Mouse (Mus musculus) lung, postnatal 10 days (tissue): ENCODE results near the gene Aktip.

Experiments used
- DNase-seq: peaks from one replicate; pipeline ENCODE4 v3.0.0; 2021

The Aktip gene

DNA sequence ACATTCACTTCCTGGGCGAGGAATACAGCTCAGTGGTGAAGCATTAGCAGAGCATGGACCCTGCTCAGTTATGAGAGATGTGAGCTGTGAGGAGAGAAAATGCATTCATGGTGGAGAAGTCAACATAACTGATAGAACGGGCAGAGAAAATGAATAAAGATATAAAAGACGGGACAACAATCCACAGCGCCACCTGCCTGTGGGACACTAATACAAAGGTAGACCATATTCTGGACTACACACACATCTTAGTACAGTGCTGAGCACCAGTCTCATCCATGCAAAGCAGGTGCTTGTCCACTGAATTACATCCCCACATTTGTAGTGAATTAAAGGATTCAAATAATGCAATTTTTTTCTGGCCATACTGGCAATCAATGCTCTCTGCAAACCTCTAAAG is 82.2 kb downstream of the Aktip start:
- DNase-seq = no peak

DNA sequence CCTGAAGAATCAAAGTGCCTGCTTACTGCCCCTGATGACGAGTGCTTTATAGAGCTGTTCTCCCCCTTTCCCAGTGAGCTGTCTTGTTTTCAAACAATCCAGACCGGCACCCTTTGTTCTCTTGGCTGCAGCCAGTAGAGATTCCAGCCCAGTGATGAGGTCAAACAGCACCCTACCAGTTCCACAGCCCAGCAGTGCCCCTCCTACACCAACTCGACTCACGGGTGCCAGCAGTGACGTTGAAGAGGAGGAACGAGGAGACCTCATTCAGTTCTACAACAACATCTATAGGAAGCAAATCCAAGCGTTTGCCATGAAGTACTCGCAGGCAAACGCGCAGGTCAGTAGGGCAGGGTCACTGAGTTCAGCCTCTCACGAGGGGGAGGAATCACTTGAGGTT is 84.9 kb downstream of the Aktip start:
- no peak for DNase-seq

DNA sequence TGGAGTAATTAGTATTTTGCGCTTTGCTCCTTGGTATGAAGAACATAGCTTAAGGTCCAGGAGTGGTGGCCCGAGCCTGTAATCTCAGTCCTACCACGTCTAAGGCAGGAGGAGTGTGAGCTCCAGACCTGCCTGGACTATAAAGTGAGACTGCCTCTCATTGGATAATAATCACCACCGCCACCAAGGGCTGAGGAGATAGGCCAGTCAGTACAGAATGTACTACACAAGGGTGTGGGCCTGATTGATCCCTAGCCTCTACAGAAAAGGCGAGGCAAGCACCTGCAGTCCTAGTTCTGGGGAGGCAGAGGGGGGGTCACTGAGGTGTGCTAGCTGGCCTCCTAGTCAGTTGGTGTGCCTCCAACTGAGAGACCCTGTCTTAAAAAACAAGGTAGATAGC is 85.3 kb downstream of the Aktip start:
- DNase-seq = no peak

DNA sequence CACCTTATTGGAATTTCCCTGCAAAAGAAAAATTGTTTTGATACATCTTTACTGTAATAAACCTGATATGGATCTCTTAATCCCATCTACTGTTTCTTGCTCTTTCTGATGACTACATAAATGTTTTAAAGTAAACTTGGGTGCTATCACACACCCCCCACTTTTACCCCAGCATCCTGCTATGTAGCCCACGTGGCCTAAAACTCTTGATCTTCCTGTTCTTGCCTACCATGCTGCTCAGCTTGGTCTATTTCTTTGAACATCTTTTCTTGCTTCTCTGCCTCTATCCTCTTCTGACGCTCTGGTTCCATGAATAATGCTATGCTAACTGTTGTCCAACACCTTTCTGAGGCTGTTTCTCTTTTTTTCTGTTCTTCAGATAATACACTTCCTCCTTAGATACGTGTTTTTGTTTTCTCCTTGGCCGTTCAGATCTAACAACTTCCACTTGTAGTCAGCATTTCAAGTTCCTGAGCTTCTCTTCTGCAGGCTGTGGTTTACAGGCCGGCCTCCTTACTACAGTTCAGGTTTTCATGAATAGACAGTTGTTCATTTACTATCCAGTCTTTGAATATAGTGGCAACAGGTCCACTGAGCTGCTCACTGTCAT is 87.8 kb downstream of the Aktip start:
- no peak for DNase-seq

DNA sequence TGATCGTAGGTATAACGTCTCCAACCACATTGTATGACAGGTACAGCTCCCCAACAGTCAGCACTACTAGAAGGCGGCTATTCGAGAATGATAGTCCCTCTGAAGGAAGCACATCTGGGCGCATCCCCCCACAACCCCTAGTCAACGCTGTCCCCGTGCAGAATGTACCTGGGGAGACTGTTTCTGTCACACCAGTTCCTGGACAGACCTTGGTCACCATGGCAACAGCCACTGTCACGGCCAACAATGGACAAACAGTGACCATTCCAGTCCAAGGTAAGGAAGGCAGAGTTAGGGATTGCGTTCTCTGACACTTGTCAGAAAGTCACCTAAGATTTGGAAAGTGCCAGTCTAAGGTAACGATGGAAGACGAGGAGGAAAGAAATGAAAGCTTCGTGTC is 93.5 kb downstream of the Aktip start:
- DNase-seq = peak; percentile 15

DNA sequence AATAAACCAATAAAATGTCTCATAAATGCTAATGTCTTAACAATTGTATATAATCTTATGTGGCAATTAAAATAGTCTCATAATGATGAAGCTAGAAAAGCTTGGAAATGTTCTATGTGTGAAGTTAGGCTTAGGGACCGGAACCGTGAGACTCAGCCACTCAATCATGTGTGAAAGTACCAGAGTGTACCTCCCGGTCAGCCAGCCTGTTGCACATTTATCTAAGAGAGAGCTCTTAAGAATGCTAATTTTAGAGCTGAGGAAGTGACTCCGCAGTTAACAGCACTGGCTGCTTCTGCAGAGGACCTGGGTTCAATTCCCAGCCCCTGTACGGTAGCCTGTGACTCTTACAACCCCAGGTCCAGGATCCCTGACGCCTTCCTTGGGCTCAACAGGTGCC is 101.7 kb downstream of the Aktip start:
- DNase-seq = no peak

DNA sequence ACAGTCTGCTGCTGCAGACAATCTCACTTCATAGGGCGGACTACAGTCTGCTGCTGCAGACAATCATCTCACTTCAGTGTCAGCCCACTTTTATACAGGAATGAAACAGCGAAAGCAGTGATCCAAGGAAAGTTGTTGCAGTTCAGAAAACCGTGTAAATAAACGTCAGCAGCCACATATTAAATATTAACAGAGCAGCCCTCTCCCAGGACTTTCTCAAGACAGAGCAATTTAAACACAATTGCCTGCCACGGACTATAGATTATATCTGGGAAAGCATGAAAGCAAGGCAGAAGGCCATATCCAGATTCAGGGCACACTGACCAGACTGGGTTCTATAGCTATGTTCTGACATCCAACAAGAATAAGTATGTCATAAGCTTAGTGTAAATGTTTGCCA is 105.6 kb downstream of the Aktip start:
- DNase-seq = no peak

DNA sequence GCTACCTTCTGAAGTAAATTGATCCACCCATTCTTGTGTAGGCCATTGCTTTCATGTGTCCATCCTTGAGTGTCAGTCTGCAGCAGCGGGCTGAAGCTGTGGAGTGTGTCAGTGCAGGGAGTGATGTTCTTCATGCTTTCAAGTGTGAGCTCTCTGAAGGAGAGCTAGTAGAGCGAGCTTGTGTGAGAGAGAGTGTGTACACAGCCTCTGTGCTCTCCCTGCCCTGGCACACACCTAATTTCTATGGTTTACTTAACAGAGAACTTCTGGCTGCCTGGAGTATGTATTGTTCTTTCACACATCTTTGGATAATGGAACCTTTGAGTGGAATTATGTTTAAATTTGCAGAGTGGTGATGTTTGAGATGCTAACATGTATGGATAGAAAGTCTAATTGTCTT is 110.2 kb downstream of the Aktip start:
- DNase-seq = no peak

DNA sequence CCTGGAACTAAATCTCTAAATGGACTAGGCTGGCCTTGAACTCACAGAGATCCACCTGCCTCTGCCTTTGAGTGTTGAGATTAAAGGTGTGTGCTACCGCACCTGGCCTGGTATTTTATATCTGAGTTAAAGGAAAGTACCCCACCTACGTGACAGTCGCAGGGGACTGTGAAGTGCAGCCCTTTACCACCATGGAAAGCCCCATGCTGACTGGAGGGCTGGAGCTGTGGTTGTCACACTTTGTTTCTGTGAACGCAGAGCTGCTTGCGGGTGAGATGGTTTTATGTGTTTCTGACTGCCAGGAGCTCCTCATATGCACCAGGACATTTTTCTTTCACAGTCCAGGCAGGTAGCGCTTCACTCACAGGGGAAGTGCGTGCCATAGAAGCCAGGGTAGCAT is 111.3 kb downstream of the Aktip start:
- DNase-seq = no peak

DNA sequence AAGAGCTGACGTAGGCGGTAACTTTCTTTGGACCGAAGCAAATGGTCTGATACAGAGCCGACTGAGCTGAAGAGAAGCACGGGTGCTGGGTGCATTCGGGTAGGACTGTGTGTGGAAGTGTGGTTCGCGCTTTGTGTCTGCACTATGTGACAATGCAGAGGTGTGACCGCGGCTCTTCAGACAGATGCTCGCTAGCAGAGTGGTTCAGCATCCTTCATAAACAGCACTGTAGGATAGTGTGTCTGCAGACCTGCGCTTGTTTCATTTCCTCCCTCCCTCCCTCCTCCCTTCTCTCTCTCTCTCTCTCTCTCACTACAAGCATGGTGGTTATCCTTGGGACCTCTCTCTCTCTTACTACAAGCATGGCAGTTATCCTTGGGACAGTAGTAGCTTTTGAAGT is 117.3 kb downstream of the Aktip start:
- no peak for DNase-seq

DNA sequence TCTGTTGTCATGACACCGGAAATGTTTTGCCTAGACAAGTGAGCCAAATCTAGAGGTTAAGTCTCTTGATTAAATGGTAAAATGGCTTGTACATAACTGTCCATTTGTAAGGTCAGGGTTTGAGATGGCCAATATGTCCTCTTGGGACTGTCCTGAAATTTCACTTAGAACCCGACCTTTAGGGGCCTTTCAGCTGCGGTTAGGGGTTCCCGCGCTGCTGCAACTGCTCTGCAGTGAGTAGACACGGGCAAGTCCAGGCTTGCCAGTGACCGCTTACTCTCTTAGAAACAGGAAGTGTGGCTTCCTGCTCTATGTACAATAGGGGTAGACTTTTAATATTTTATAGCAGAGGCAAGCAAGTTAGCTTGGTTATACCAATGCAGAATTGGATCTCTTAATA is 117.9 kb downstream of the Aktip start:
- no peak for DNase-seq

DNA sequence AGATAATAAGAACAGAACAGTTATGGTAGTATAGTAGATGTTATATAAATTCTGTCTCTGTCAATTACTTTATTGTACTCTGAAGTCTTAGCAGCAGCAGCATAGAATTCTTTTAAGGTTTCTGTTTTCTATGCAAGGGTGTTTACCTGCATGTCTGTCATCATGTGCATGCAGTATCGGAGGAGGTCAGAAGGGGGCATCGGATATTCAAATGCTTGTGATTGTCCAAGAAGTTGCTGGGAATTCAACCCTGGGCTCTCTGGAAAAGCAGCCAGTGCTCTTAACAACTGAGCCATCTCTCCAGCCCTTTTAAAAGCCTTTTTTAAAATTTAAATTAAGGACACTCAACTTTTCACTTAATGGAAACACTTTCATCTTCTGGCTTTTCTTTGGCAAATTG is 120.1 kb downstream of the Aktip start:
- DNase-seq = no peak

DNA sequence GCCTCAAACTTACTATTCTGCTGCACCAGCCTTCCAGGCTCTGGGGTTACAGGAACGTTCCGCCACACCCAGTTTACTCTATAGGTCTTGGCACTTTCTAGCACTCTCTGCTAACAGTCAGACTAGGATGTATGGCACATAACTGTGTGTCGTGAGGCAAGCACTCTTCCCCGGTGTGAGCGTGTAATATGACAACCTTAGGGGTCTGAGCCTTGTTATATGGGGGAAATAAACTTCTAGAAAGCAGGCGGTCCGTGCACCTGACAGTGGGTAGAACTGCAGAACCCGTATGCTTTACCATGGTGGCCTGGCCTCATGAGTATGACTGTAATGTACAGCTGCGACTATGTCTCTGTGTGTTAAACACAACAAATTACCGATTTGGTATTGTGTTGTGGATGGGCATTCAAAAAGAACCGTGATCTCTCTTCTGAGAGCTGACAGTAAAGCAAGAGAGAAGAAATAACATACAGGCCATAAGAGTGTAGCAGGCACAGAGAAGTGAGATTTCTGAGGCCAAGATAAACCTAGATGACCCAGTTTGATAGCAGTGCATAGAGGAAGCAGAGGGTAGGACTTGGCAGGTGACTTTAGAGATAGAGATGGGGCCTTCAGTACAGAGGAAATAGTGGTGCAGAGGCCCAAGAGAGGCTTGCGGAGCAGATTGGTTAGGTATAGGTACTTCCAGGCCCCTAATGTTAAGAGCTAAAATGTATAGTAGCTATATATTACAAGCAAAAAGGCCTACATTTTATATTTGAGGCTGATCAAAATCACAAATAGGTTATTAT is 122.5 kb downstream of the Aktip start:
- DNase-seq = no peak

DNA sequence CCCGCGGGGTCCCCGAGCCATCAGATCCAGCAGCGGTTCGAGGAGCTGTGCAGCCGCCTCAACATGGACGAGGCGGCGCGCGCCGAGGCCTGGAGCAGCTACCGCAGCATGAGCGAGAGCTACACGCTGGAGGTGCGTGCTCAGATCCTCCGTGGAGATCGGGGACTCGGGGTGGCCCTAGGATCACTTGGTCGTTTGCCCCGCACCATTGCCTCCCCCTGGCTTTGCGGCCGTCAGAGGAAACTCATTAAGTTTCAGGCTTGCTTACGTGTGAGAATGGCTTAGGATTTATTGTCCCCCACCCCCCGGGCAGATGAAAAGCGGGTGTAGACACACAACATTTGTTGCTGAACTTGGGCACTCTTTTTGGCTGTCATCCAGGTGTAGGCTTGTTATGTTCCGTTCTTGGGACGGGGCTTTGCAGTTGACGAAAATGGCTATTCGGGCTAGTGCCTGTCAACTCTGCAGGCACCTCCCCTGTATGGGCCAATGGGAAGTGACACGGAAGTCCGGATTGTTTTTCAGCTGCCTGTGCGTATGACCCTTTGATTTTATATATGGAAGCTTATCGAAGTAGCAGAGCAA is 129.4 kb downstream of the Aktip start:
- DNase-seq = peak; percentile 89

DNA sequence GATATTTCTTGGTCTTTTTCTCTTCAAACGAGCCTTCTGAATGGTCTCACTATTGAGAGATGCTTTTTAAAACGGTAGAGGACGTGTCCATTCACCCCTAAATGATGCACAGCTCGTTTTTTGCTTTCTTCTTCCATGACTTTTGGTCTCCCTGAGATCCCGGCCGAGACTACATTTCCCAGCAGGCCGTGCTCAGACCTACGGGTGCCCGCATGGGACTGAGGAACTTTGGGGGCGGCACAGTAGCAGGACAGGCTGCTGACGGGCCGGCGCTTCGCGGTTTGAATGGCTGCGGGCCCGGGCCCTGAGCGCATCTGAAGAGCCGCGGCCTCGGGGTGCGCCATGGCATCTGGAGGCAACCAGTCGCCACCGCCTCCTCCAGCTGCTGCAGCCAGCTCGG is 129.9 kb downstream of the Aktip start, which contains the start of gene Rbl2:
TSS of gene Rbl2 (plus strand) at position 224 of the 400 bp plus-strand sequence.
- peak; percentile 98 for DNase-seq

DNA sequence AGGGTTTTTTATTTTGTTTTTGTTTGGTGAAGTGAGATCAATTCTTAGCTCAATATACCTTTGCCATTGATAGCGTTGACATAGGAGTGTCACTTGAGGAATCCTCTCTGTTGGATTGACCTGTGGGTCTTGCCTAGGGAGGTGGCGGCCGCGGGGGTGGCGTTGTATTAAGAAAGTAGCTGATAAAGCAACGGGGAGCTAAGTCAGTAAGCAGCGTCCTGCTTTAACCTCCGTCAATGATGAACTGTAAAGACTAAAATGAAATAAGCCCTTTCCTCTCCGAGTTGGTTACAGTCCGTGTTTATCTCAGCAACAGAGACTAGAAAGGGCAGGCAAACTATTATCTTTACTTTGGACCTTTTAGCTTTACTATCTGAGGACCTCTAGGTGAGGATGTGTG is 130.4 kb downstream of the Aktip start:
- DNase-seq = no peak

DNA sequence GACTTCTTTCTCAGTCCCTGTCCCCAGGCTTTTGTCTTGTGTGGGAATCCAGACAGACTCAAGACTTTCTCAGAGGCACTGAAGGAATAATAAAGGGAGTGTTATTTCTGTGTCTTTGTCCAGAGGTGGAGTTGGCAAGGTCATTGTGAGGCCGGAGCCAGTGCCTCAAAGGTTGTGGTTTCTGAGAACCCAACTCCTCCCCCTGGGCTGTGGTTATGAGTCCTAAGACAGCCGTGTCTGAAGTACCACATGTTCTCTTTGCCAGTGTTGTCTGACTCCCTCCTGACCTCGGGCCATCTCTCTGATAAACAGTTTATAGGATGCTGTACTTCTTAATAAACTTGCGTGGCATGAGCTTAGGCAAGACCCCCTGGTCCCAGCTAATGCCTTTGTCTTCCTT is 134.6 kb downstream of the Aktip start:
- no peak for DNase-seq
